Mouse (Mus musculus) CH12.LX (cell line): ENCODE results near the gene Fam227a. TPM values are rescaled to one million over a fixed set of nuclear protein-coding genes. Genes with fewer than 3 reads are reported as not detected.
A peak's percentile ranks its signal among the peaks of the same experiment; 100 is the strongest.

Experiments
- DNase-seq: peaks from one replicate; pipeline ENCODE4 v3.0.0-alpha.2; 2013; ENCODE audit errors: extremely low read depth
- H3K27ac ChIP-seq: 2 replicates; pipeline ENCODE4 v1.5.1; 2012; ENCODE audit warnings: low read depth, mild to moderate bottlenecking, control low read depth, moderate library complexity; ENCODE audit not compliant: insufficient read depth
- H3K27me3 ChIP-seq: replicated peaks from 2 replicates; pipeline ENCODE3; 2012; ENCODE audit warnings: inconsistent platforms
- H3K36me3 ChIP-seq, 2 experiments: replicated peaks in 1 of 2; 2 replicates each; pipeline versions ENCODE3 to v1.6.1; 2012; ENCODE audit warnings: inconsistent platforms in 1 of 2, low read length in 1 of 2, mild to moderate bottlenecking in 1 of 2, mixed read lengths in 1 of 2, moderate library complexity in 1 of 2; ENCODE audit not compliant: control insufficient read depth in 1 of 2, insufficient read depth in 1 of 2
- H3K4me1 ChIP-seq, 2 experiments: 2 replicates each; pipeline ENCODE4 v1.6.1; 2012; ENCODE audit warnings: inconsistent platforms in 1 of 2, moderate library complexity in 1 of 2; ENCODE audit not compliant: insufficient read depth in 2 of 2, control insufficient read depth in 1 of 2
- H3K4me2 ChIP-seq: 2 replicates; pipeline ENCODE4 v1.6.1; 2012; ENCODE audit warnings: low read depth, mild to moderate bottlenecking, control low read depth; ENCODE audit not compliant: poor library complexity, insufficient read depth, severe bottlenecking
- H3K4me3 ChIP-seq, 3 experiments: fragments of 150-350 bp in 1 of 3; sonication (generic) in 1 of 3; replicated peaks in 1 of 3; 2 replicates each; pipeline versions ENCODE3 to v1.5.1; 2011 to 2012; ENCODE audit warnings: low read depth in 2 of 3, low read length in 2 of 3, mild to moderate bottlenecking in 2 of 3, moderate library complexity in 2 of 3, control low read depth in 1 of 3, improper control_type of control experiment in 1 of 3, inconsistent platforms in 1 of 3, mixed read lengths in 1 of 3; ENCODE audit not compliant: poor library complexity in 1 of 3
- H3K79me2 ChIP-seq: replicated peaks from 2 replicates; pipeline ENCODE4 v1.6.1; 2012; ENCODE audit warnings: mild to moderate bottlenecking, moderate library complexity; ENCODE audit not compliant: control insufficient read depth, poor library complexity, insufficient read depth, severe bottlenecking; ENCODE audit errors: extremely low read depth
- H3K9ac ChIP-seq: 2 replicates; pipeline ENCODE4 v1.6.1; 2012; ENCODE audit warnings: low read depth, mild to moderate bottlenecking, control low read depth, moderate library complexity; ENCODE audit not compliant: insufficient read depth
- H3K9me3 ChIP-seq: replicated peaks from 2 replicates; pipeline ENCODE3; 2012; ENCODE audit warnings: low read length, inconsistent platforms, mixed read lengths
- BHLHE40 ChIP-seq: IDR thresholded peaks from 2 replicates; pipeline ENCODE4 v1.6.1; 2011; ENCODE audit warnings: mild to moderate bottlenecking, low read depth, low read length, improper control_type of control experiment
- E2F4 ChIP-seq: IDR thresholded peaks from 2 replicates; pipeline ENCODE4 v1.6.1; 2011; ENCODE audit warnings: low read depth, low read length, improper control_type of control experiment; ENCODE audit not compliant: insufficient replicate concordance
- ELF1 ChIP-seq: IDR thresholded peaks from 2 replicates; pipeline ENCODE4 v1.6.1; 2014; ENCODE audit warnings: low read depth, mild to moderate bottlenecking, inconsistent platforms, low read length, improper control_type of control experiment
- EP300 ChIP-seq: IDR thresholded peaks from 2 replicates; pipeline ENCODE4 v1.6.1; 2011; ENCODE audit warnings: low read length, improper control_type of control experiment
- ETS1 ChIP-seq: conservative IDR thresholded peaks from 2 replicates; pipeline ENCODE4 v1.6.1; 2012; ENCODE audit warnings: low read depth, mild to moderate bottlenecking, inconsistent platforms, low read length, improper control_type of control experiment, moderate library complexity
- GABPA ChIP-seq: IDR thresholded peaks from 2 replicates; pipeline ENCODE4 v1.6.1; 2012; ENCODE audit warnings: low read depth, low read length, improper control_type of control experiment, inconsistent platforms; ENCODE audit not compliant: insufficient replicate concordance
- IRF4 ChIP-seq: IDR thresholded peaks from 2 replicates; pipeline ENCODE4 v1.6.1; 2014; ENCODE audit warnings: low read depth, mild to moderate bottlenecking, inconsistent platforms, low read length, improper control_type of control experiment
- KAT2A ChIP-seq: IDR thresholded peaks from 2 replicates; pipeline ENCODE4 v1.6.1; 2012; ENCODE audit warnings: low read length, improper control_type of control experiment, inconsistent platforms; ENCODE audit not compliant: insufficient replicate concordance
- MAFK ChIP-seq: IDR thresholded peaks from 2 replicates; pipeline ENCODE4 v1.6.1; 2011; ENCODE audit warnings: low read length, improper control_type of control experiment; ENCODE audit not compliant: insufficient replicate concordance
- MAZ ChIP-seq: IDR thresholded peaks from 2 replicates; pipeline ENCODE4 v1.6.1; 2012; ENCODE audit warnings: low read depth, mild to moderate bottlenecking, inconsistent platforms, low read length, improper control_type of control experiment, moderate library complexity
- MEF2A ChIP-seq: IDR thresholded peaks from 2 replicates; pipeline ENCODE4 v1.6.1; 2014; ENCODE audit warnings: low read depth, mild to moderate bottlenecking, inconsistent platforms, low read length, improper control_type of control experiment, borderline replicate concordance
- MXI1 ChIP-seq: IDR thresholded peaks from 2 replicates; pipeline ENCODE4 v1.6.1; 2011; ENCODE audit warnings: mild to moderate bottlenecking, low read depth, low read length, improper control_type of control experiment
- MYC ChIP-seq: IDR thresholded peaks from 2 replicates; pipeline ENCODE4 v1.6.1; 2011; ENCODE audit warnings: low read depth, mild to moderate bottlenecking, improper control_type of control experiment, low read length
- NELFE ChIP-seq: IDR thresholded peaks from 2 replicates; pipeline ENCODE4 v1.6.1; 2011; ENCODE audit warnings: low read depth, low read length, improper control_type of control experiment
- NRF1 ChIP-seq: IDR thresholded peaks from 2 replicates; pipeline ENCODE4 v1.6.1; 2014; ENCODE audit warnings: low read depth, mild to moderate bottlenecking, inconsistent platforms, low read length, improper control_type of control experiment, moderate library complexity
- POLR2A ChIP-seq: IDR thresholded peaks from 2 replicates; pipeline ENCODE4 v1.6.1; 2011; ENCODE audit warnings: low read depth, mild to moderate bottlenecking, improper control_type of control experiment, low read length
- RAD21 ChIP-seq: IDR thresholded peaks from 2 replicates; pipeline ENCODE4 v1.6.1; 2011; ENCODE audit warnings: low read depth, mild to moderate bottlenecking, low read length, improper control_type of control experiment, moderate library complexity
- SIN3A ChIP-seq: IDR thresholded peaks from 2 replicates; pipeline ENCODE4 v1.6.1; 2012; ENCODE audit warnings: low read length, improper control_type of control experiment, inconsistent platforms
- TBP ChIP-seq: conservative IDR thresholded peaks from 2 replicates; pipeline ENCODE4 v1.6.1; 2011; ENCODE audit warnings: low read depth, low read length, improper control_type of control experiment
- UBTF ChIP-seq: IDR thresholded peaks from 2 replicates; pipeline ENCODE4 v1.6.1; 2012; ENCODE audit warnings: low read depth, mild to moderate bottlenecking, inconsistent platforms, low read length, improper control_type of control experiment, moderate library complexity
- USF2 ChIP-seq: conservative IDR thresholded peaks from 2 replicates; pipeline ENCODE4 v1.6.1; 2011; ENCODE audit warnings: low read depth, low read length, improper control_type of control experiment
- ZC3H11A ChIP-seq: IDR thresholded peaks from 2 replicates; pipeline ENCODE4 v1.6.1; 2012; ENCODE audit warnings: low read depth, mild to moderate bottlenecking, inconsistent platforms, low read length, improper control_type of control experiment
- ZMIZ1 ChIP-seq: IDR thresholded peaks from 2 replicates; pipeline ENCODE4 v1.6.1; 2012; ENCODE audit warnings: low read depth, mild to moderate bottlenecking, inconsistent platforms, low read length, improper control_type of control experiment
- ZNF384 ChIP-seq: IDR thresholded peaks from 2 replicates; pipeline ENCODE4 v1.6.1; 2012; ENCODE audit warnings: low read depth, low read length, improper control_type of control experiment, inconsistent platforms
- dilution Hi-C: fragments of 300-500 bp; cut with MboI; formaldehyde crosslinking; loops from 2 replicates; pipeline ENCODE4 v1.14.3; 2020; ENCODE audit warnings: low sequenced_read_pairs; ENCODE audit not compliant: extremely low pct_unique_long_range_greater_than_20kb, extremely low pct_ligation_motif_present
- in situ Hi-C: fragments of 300-500 bp; cut with MboI; formaldehyde crosslinking; loops from 3 replicates; pipeline ENCODE4 v1.14.3; 2019; ENCODE audit warnings: low sequenced_read_pairs, low pct_ligation_motif_present, low pct_unique_long_range_greater_than_20kb, mixed read lengths
- polyA plus RNA-seq: library from polyadenylated mRNA; unstranded; fragments of >175 nt; gene quantifications from 2 replicates; pipeline ENCODE4 v1.2.1, GENCODE M21; 2012; ENCODE audit warnings: low read depth; ENCODE audit not compliant: insufficient read length
- total RNA-seq, 2 experiments: library from RNA; depleted of rRNA; stranded (reverse); fragments of 300-350 nt in 1 of 2; fragments of >200 nt in 1 of 2; gene quantifications; 2 replicates each; pipeline ENCODE4 v1.2.3; 2012 to 2014

Fam227a gene
- total and polyA plus RNA-seq, 3 experiments, result 0.20 to 0.48 (median 0.42) TPM

GRCm38 (mm10) chr15:79689662-79690425, 31.1 kb upstream of the Fam227a start:
- Histone ChIP-seq H3K4me1 (peaks cover 5 to 63% of the 10 kb centered on the region in 2 experiments), H3K79me2 (peaks cover 41% of the 10 kb centered on the region), H3K9me3 (no peaks in the 10 kb centered on the region), H3K27ac (peak overlapping the region; percentile 54; the same call in 1 of the 2 replicates), H3K4me3 (peak overlapping the region; percentile 25 to 52 (median 50)), H3K27me3 (peaks cover 15% of the 10 kb centered on the region), H3K9ac (peak overlapping the region; percentile 34), H3K36me3 (peaks cover 0 to 13% of the 10 kb centered on the region in 2 experiments), H3K4me2 (peak overlapping the region; percentile 93)
- dilution Hi-C loops, result no loop called here
- TF ChIP-seq IRF4 (no peak), MEF2A (no peak; the same call in 1 of the 2 replicates), MAFK (peak; percentile 58; the same call in 1 of the 2 replicates), ZNF384 (peak; percentile 90), UBTF (no peak), POLR2A (no peak), MXI1 (peak; percentile 68), BHLHE40 (peak; percentile 93), ETS1 (peak; percentile 75), ZMIZ1 (no peak), NELFE (no peak), NRF1 (peak; percentile 32), SIN3A (no peak; the same call in 1 of the 2 replicates), RAD21 (no peak), KAT2A (no peak), MAZ (no peak; the same call in 1 of the 2 replicates), EP300 (no peak)
- DNase-seq, result no peak
- in situ Hi-C loops, result no loop called here

GRCm38 (mm10) chr15:79688268-79688956, 29.7 kb upstream of the Fam227a start:
- H3K27me3 ChIP-seq, result peaks cover 15% of the 10 kb centered on the region
- DNase-seq, result no peak
- peaks cover 0 to 5% of the 10 kb centered on the region in 2 experiments for H3K36me3 ChIP-seq
- H3K4me1 ChIP-seq, result peaks cover 4 to 66% of the 10 kb centered on the region in 2 experiments; a peak in 3 of 4 replicates
- no peaks in the 10 kb centered on the region for H3K9me3 ChIP-seq
- H3K4me3 ChIP-seq, result peak overlapping the region; percentile 90 to 94 (median 91)
- peak overlapping the region; percentile 86 for H3K4me2 ChIP-seq
- dilution Hi-C loops, result no loop called here
- in situ Hi-C loops, result no loop called here
- H3K27ac ChIP-seq, result peak overlapping the region; percentile 85; the same call in 1 of the 2 replicates
- TF ChIP-seq NRF1 (no peak), ZC3H11A (no peak), IRF4 (0 out of 2 replicates have a peak, but pooled peaks have one; percentile 4), BHLHE40 (no peak), TBP (no peak), GABPA (no peak), RAD21 (no peak), USF2 (no peak), MAFK (no peak), ZMIZ1 (no peak), ELF1 (no peak), SIN3A (peak; percentile 68; the same call in 1 of the 2 replicates), MYC (no peak; the same call in 1 of the 2 replicates), MEF2A (no peak), E2F4 (no peak)
- peaks cover 55% of the 10 kb centered on the region for H3K79me2 ChIP-seq
- peak overlapping the region; percentile 37; the same call in 1 of the 2 replicates for H3K9ac ChIP-seq
